In the genomic region with DNA sequence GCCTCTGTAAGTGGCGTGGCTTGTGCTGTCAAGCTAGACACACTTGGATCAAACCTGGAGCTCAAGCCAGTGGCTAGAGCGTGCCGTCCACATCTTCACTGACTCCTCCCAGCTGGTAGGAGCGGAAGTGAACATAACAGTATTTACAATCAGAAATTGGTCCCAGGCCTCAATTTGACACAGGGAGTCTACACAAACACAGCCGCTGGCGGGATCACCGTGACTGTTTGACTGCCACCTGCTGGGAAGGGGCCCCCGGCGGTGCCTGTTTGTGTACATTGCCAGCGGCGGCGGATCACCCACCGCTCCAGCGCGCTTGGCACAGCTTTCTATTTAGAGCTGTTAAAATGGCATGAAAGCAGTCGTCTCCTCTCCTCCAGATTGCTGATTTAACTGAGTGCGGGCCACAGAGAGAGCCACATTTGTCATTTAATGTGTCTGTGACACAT, we compare ENCODE assay signal across 10 mouse cellular contexts. TPM values are rescaled to one million over a fixed set of nuclear protein-coding genes. Genes with fewer than 3 reads are reported as not detected.
DNase-seq lines count a peak whose midpoint lies in the region; ATAC-seq and TF ChIP-seq lines count a peak whose summit lies in the region.
"Had no signal": no experiment of that assay in that cellular context is flagged by ENCODE, and none has a peak within 500 bp of the region (broad histone marks: within the 10 kb centered on the region; RNA-seq: fewer than 3 reads in every experiment).

No protein-coding gene starts in this region.

- 0 out of 2 replicates have a peak, but pooled peaks cover 4% of the 10 kb centered on the region for H3K27me3 ChIP-seq in forebrain, embryonic 14.5 days (replicated peaks; ENCODE audit: control insufficient read depth, insufficient read depth, low read length)

- peaks cover 10% of the 10 kb centered on the region; the same call in 1 of the 2 replicates for H3K36me3 ChIP-seq in forebrain, embryonic 14.5 days (ENCODE audit: control insufficient read depth, insufficient read depth, low read length)

- intact Hi-C loops in heart, postnatal 25 days (cut with DNase I), result no loop called here

- H3K4me2 ChIP-seq in forebrain, embryonic 14.5 days (ENCODE audit: low read length), result peak overlapping the region; percentile 30

- H3K9me3 ChIP-seq in forebrain, embryonic 14.5 days (replicated peaks; ENCODE audit: control insufficient read depth, low read length), result no peaks in the 10 kb centered on the region

- peak overlapping the region; percentile 39; the same call in 1 of the 2 replicates for H3K27ac ChIP-seq in forebrain, embryonic 14.5 days (ENCODE audit: low read depth, low read length)

- no peak overlapping the region for H3K4me3 ChIP-seq in forebrain, embryonic 14.5 days (ENCODE audit: low read depth, low read length)
- H3K4me3 ChIP-seq in lung, adult 2 months (replicated peaks; ENCODE audit: extremely low read depth, low read depth, low read length), result no peak overlapping the region

- TF ChIP-seq CTCF in lung, adult 2 months (IDR thresholded peaks at IDR 0.05; ENCODE audit: insufficient read depth, low read length), result no peak

- no peak for TF ChIP-seq POLR2A in lung, adult 2 months (IDR thresholded peaks at IDR 0.05; ENCODE audit: borderline replicate concordance, extremely low read depth, low read depth, low read length)

- 17% methylated on average over 17 of the region's 17 CpGs for WGBS in forebrain, embryonic 14.5 days
- WGBS in lung, adult 2 months, result 39% methylated on average over 17 of the region's 17 CpGs

- peaks cover 24% of the 10 kb centered on the region for H3K4me1 ChIP-seq in forebrain, embryonic 14.5 days (ENCODE audit: control insufficient read depth, insufficient read depth, low read length)
- H3K4me1 ChIP-seq in lung, adult 2 months (ENCODE audit: control insufficient read depth, insufficient read depth, low read length), result no peaks in the 10 kb centered on the region

- H3K9ac ChIP-seq in forebrain, embryonic 14.5 days (ENCODE audit: low read length), result no peak overlapping the region

- ATAC-seq in forebrain, embryonic 14.5 days, result peak; percentile 83

- DNase-seq in left cerebral cortex, adult 18-20 months (ENCODE audit: low spot score in 2 of 2), result peak; percentile 18 to 19
- DNase-seq in left cerebral cortex, adult 8-10 months (ENCODE audit: low spot score in 2 of 2), result no peak
- DNase-seq in forebrain, embryonic 14.5 days (ENCODE audit: low spot score), result peak; percentile 83
- DNase-seq in lung, adult 2 months, result peak; percentile 31
- peak; percentile 32 for DNase-seq in retina, embryonic 14.5 days (ENCODE audit: low spot score)
- DNase-seq in adrenal gland, adult 18-20 months (ENCODE audit: low spot score in 2 of 2), result no peak
- no peak for DNase-seq in heart, postnatal 25 days (ENCODE audit: low spot score)
- DNase-seq in spleen, adult 12 weeks (ENCODE audit: low spot score), result no peak

RNA-seq across cellular contexts. Expression of a gene that starts 26.6 kb away (rescaled TPM):
- not detected for total RNA-seq in left cerebral cortex, adult 18-20 months (2021)
- total RNA-seq in left cerebral cortex, adult 8-10 months (2022), result under 1 TPM in 1 of 4 experiments, not detected in 3; 0.30 TPM
- polyA plus RNA-seq in forebrain, embryonic 14.5 days (2014; fragmentation: Nextera tagmentation; extraction: Ambion mirVana), result 3.6 and 4.1 TPM in 2 replicates
- 0.33 and 0.45 TPM in 2 replicates for polyA plus RNA-seq in lung, adult 2 months (2012; rRNA removed)
- not detected for total RNA-seq in adrenal gland, adult 18-20 months (2021)
- total RNA-seq in heart, postnatal 25 days (2021), result not detected
- total RNA-seq: layer of hippocampus, postnatal 25 days had no signal

RNA-seq across cellular contexts. Expression of a gene that starts 33.3 kb away (rescaled TPM):
- under 1 TPM in 1 of 2 experiments, not detected in 1; 0.09 TPM for total RNA-seq in left cerebral cortex, adult 18-20 months (2021)
- total RNA-seq in left cerebral cortex, adult 8-10 months (2022), result under 1 TPM in 1 of 4 experiments, not detected in 3; 0.13 TPM
- polyA plus RNA-seq in forebrain, embryonic 14.5 days (2014; fragmentation: Nextera tagmentation; extraction: Ambion mirVana), result 0.05 TPM in 1 of 2 replicates, not detected in the other
- polyA plus RNA-seq in lung, adult 2 months (2012; rRNA removed), result 0.06 and 0.19 TPM in 2 replicates
- not detected for total RNA-seq in adrenal gland, adult 18-20 months (2021)
- not detected for total RNA-seq in heart, postnatal 25 days (2021)
- total RNA-seq: layer of hippocampus, postnatal 25 days had no signal
- polyA plus RNA-seq: cortical plate, adult 2 months had no signal

Comparison
In these comparisons a context has a peak if more than half of its experiments do, and no peak if none do; other contexts are left out.
1. DNase-seq: peak in left cerebral cortex, adult 18-20 months (2 of 2), forebrain, embryonic 14.5 days (single experiment), lung, adult 2 months (single experiment) and retina, embryonic 14.5 days (single experiment); none in left cerebral cortex, adult 8-10 months (0 of 2), adrenal gland, adult 18-20 months (0 of 2), heart, postnatal 25 days (single experiment) and spleen, adult 12 weeks (single experiment).